Mouse (Mus musculus) spleen, adult 2 months (tissue): Measurements from ENCODE around the gene Sdk1.

ENCODE experiments used
- CTCF ChIP-seq: fragments of 200-500 bp; IDR thresholded peaks from 2 replicates; pipeline ENCODE4 v1.5.1; 2011; ENCODE audit warnings: mild to moderate bottlenecking, inconsistent platforms; ENCODE audit not compliant: insufficient read depth, insufficient read length, insufficient replicate concordance; ENCODE audit errors: extremely low read depth
- POLR2A ChIP-seq: fragments of 200-500 bp; IDR thresholded peaks from 2 replicates; pipeline ENCODE4 v1.6.1; 2011; ENCODE audit warnings: low read depth, low read length, inconsistent platforms

- TF ChIP-seq POLR2A (no peak), CTCF (no peak)
These were observed 75.8 kb downstream of the Sdk1 start for GRCm38 (mm10) chr5:141317095-141317494.
